Mouse (Mus musculus): Measurements from ENCODE around the gene Rtp2. TPM values are rescaled to one million over a fixed set of nuclear protein-coding genes. Genes with fewer than 3 reads are reported as not detected.
"Not testable (repeated sequence)": the region's sequence is repeated elsewhere in the genome, so short reads cannot be mapped to it uniquely, and the experiment has no call there.

The Rtp2 gene
- total RNA-seq, 2 experiments from 2014 or later: 0.35 TPM; not detected in 1

- DNase-seq (ENCODE audit: low spot score in 2 of 2): no peak
These were observed 20.0 kb upstream of the Rtp2 start for GRCm38 (mm10) chr16:23952101-23952727.

- DNase-seq (ENCODE audit: low spot score in 2 of 2): no peak
These were observed 15.5 kb upstream of the Rtp2 start for GRCm38 (mm10) chr16:23947654-23948053.

- DNase-seq (ENCODE audit: low spot score in 2 of 2): no peak
These were observed 12.6 kb upstream of the Rtp2 start for GRCm38 (mm10) chr16:23944801-23945200.

GRCm38 (mm10) chr16:23934397-23934796, 2.2 kb upstream of the Rtp2 start:
- DNase-seq (ENCODE audit: low spot score in 2 of 2): no peak

- DNase-seq (ENCODE audit: low spot score in 2 of 2): no peak
These were observed 919 bp downstream of the Rtp2 start for GRCm38 (mm10) chr16:23931275-23931674.

GRCm38 (mm10) chr16:23930426-23931073, 1.6 kb downstream of the Rtp2 start:
- DNase-seq (ENCODE audit: low spot score in 2 of 2): no peak

GRCm38 (mm10) chr16:23927301-23928114, 4.7 kb downstream of the Rtp2 start:
- DNase-seq (ENCODE audit: low spot score in 2 of 2): no peak

- no peak for DNase-seq (ENCODE audit: low spot score in 2 of 2)
These were observed 9.3 kb downstream of the Rtp2 start for GRCm38 (mm10) chr16:23922906-23923305.

GRCm38 (mm10) chr16:23921697-23922096, 10.5 kb downstream of the Rtp2 start:
- DNase-seq (ENCODE audit: low spot score in 2 of 2): no peak

- no peak for DNase-seq (ENCODE audit: low spot score in 2 of 2)
These were observed 12.8 kb downstream of the Rtp2 start for GRCm38 (mm10) chr16:23919418-23919817.

GRCm38 (mm10) chr16:23913401-23913800, 18.8 kb downstream of the Rtp2 start:
- no peak for DNase-seq (ENCODE audit: low spot score in 2 of 2)

GRCm38 (mm10) chr16:23912741-23913140, 19.5 kb downstream of the Rtp2 start:
- no peak for DNase-seq (ENCODE audit: low spot score in 2 of 2)

GRCm38 (mm10) chr16:23909015-23909354, 23.2 kb downstream of the Rtp2 start:
- DNase-seq (ENCODE audit: low spot score in 2 of 2): not testable (repeated sequence)

GRCm38 (mm10) chr16:23908076-23909014, 23.8 kb downstream of the Rtp2 start:
- not testable (repeated sequence) for DNase-seq (ENCODE audit: low spot score in 2 of 2)

- DNase-seq (ENCODE audit: low spot score in 2 of 2): not testable (repeated sequence)
These were observed 25.6 kb downstream of the Rtp2 start for GRCm38 (mm10) chr16:23906586-23906985.

- DNase-seq (ENCODE audit: low spot score in 2 of 2): no peak
These were observed 30.8 kb downstream of the Rtp2 start for GRCm38 (mm10) chr16:23901411-23901810.

- DNase-seq (ENCODE audit: low spot score in 2 of 2): peak; percentile 70 to 86
These were observed 32.1 kb downstream of the Rtp2 start for GRCm38 (mm10) chr16:23900061-23900460.

GRCm38 (mm10) chr16:23898840-23899239, 33.4 kb downstream of the Rtp2 start:
- peak; percentile 62 to 90 for DNase-seq (ENCODE audit: low spot score in 2 of 2)

GRCm38 (mm10) chr16:23897984-23898586, 34.1 kb downstream of the Rtp2 start:
- peak; percentile 41 to 85 for DNase-seq (ENCODE audit: low spot score in 2 of 2)

GRCm38 (mm10) chr16:23897486-23897885, 34.7 kb downstream of the Rtp2 start:
- no peak for DNase-seq (ENCODE audit: low spot score in 2 of 2)

- DNase-seq (ENCODE audit: low spot score in 2 of 2): no peak
These were observed 37.1 kb downstream of the Rtp2 start for GRCm38 (mm10) chr16:23895135-23895534.

All from layer of hippocampus, adult 18-20 months (tissue).